ENCODE assay signal across 8 mouse cellular contexts in the genomic region with DNA sequence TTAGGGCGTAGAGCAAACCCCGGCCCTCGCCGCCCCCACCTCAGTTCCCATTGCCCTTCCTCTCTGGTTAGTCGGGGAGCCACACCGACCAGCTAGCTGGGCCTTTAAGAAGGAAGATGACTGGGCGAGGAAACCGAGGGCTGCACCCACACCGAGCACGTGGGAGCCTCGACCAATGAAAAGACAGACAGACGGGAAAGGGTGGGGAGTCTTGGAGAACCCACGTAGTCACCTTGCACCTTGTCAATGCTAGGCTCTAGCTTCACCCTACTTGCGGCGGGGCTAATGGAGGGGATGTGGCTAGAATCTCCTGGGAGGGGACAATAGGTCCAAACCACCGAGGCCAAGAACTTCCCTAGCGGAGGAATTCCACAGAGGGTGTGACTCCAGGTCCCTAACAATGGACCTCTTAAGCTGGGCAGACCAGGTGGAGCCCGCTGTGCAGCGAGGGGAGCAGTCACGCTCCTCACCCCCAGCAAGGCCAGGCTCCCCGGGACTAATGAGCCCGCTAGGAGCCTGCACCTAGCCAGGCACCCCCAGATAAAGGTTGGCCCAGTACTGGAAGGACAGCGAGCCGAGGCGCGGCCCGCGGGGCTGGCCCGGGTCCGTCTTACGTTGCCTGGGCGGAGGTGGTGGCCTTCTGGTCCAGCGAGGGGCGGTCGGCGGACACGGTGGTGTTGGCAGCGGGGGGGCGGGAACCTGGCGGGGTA. TPM values are rescaled to one million over a fixed set of nuclear protein-coding genes. Genes with fewer than 3 reads are reported as not detected.
A peak's percentile ranks its signal among the peaks of the same experiment; 100 is the strongest.
DNase-seq lines count a peak whose midpoint lies in the region; ATAC-seq and TF ChIP-seq lines count a peak whose summit lies in the region.

No protein-coding gene starts in this region.

- no peak for TF ChIP-seq CTCF in G1E (IDR thresholded peaks at IDR 0.05; ENCODE audit: low read depth, low read length)
- TF ChIP-seq CTCF in liver, postnatal 0 days (IDR thresholded peaks at IDR 0.05; ENCODE audit: low read depth), result no peak

- peak; percentile 98 for DNase-seq in G1E (ENCODE audit: low spot score)
- DNase-seq in cerebellum, adult 11-12 months, result peak; percentile 88
- peak; percentile 80 to 82 for DNase-seq in heart, postnatal 14 days
- peak; percentile 86 for DNase-seq in layer of hippocampus, adult 11-12 months (ENCODE audit: low spot score)
- peak; percentile 85 for DNase-seq in liver, postnatal 0 days
- peak; percentile 80 for DNase-seq in testis, postnatal 14 days (ENCODE audit: low spot score)

- peak overlapping the region; percentile 75 for H3K4me3 ChIP-seq in G1E (ENCODE audit: low read depth, low read length)
- H3K4me3 ChIP-seq in forebrain, embryonic 15.5 days, result peak overlapping the region; percentile 81
- peak overlapping the region; percentile 73 for H3K4me3 ChIP-seq in liver, postnatal 0 days (ENCODE audit: low read depth, low read length)
- H3K4me3 ChIP-seq in neural tube, embryonic 14.5 days (ENCODE audit: low read depth, low read length), result peak overlapping the region; percentile 67

- H3K27me3 ChIP-seq in G1E (ENCODE audit: insufficient read depth, low read length), result peaks cover 14% of the 10 kb centered on the region
- peaks cover 4% of the 10 kb centered on the region; the same call in 1 of the 2 replicates for H3K27me3 ChIP-seq in forebrain, embryonic 15.5 days
- H3K27me3 ChIP-seq in liver, postnatal 0 days (ENCODE audit: insufficient read depth, low read length), result peaks cover 24% of the 10 kb centered on the region
- no peaks in the 10 kb centered on the region for H3K27me3 ChIP-seq in neural tube, embryonic 14.5 days (ENCODE audit: control insufficient read depth, insufficient read depth, low read length)

- TF ChIP-seq EP300 in liver, postnatal 0 days (IDR thresholded peaks at IDR 0.05; ENCODE audit: low read depth), result no peak

- H3K36me3 ChIP-seq in G1E (replicated peaks), result peaks cover 51% of the 10 kb centered on the region
- peaks cover 38% of the 10 kb centered on the region for H3K36me3 ChIP-seq in forebrain, embryonic 15.5 days
- H3K36me3 ChIP-seq in liver, postnatal 0 days (replicated peaks; ENCODE audit: insufficient read depth, low read length), result peaks cover 12% of the 10 kb centered on the region
- H3K36me3 ChIP-seq in neural tube, embryonic 14.5 days (ENCODE audit: control insufficient read depth, insufficient read depth, low read length), result peaks cover 15% of the 10 kb centered on the region; the same call in 1 of the 2 replicates

- peak overlapping the region; percentile 76 for H3K9ac ChIP-seq in forebrain, embryonic 15.5 days (replicated peaks)
- peak overlapping the region; percentile 69 for H3K9ac ChIP-seq in liver, postnatal 0 days (replicated peaks)
- H3K9ac ChIP-seq in neural tube, embryonic 14.5 days (replicated peaks; ENCODE audit: low read depth, low read length), result peak overlapping the region; percentile 79

- H3K27ac ChIP-seq in forebrain, embryonic 15.5 days (replicated peaks), result peak overlapping the region; percentile 50
- peak overlapping the region; percentile 55 for H3K27ac ChIP-seq in liver, postnatal 0 days (ENCODE audit: low read depth)
- peak overlapping the region; percentile 52 for H3K27ac ChIP-seq in neural tube, embryonic 14.5 days (ENCODE audit: low read depth, low read length)

- ATAC-seq in G1E (ENCODE audit: extremely low read depth, insufficient number of reproducible peaks, low FRiP score, poor library complexity, severe bottlenecking), result peak; percentile 92
- ATAC-seq in forebrain, embryonic 15.5 days (replicated peaks), result peak; percentile 62
- peak; percentile 87 for ATAC-seq in liver, postnatal 0 days
- ATAC-seq in neural tube, embryonic 14.5 days (ENCODE audit: low read depth), result peak; percentile 73

- intact Hi-C loops in heart, postnatal 14 days (cut with DNase I), result loop anchor here (2.0 to 5.0 kb wide), 2 partner anchors 67 to 125 kb away; a partner anchor contains a TSS

- H3K9me3 ChIP-seq in G1E (replicated peaks), result no peaks in the 10 kb centered on the region
- no peaks in the 10 kb centered on the region for H3K9me3 ChIP-seq in forebrain, embryonic 15.5 days
- H3K9me3 ChIP-seq in liver, postnatal 0 days (ENCODE audit: low read length), result no peaks in the 10 kb centered on the region
- no peaks in the 10 kb centered on the region for H3K9me3 ChIP-seq in neural tube, embryonic 14.5 days (ENCODE audit: control insufficient read depth, low read length)

- H3K4me1 ChIP-seq in G1E (ENCODE audit: insufficient read depth, low read depth, low read length), result peaks cover 83% of the 10 kb centered on the region
- peaks cover 35% of the 10 kb centered on the region for H3K4me1 ChIP-seq in forebrain, embryonic 15.5 days
- H3K4me1 ChIP-seq in liver, postnatal 0 days (ENCODE audit: insufficient read depth), result peaks cover 32% of the 10 kb centered on the region
- peaks cover 13% of the 10 kb centered on the region; the same call in 1 of the 2 replicates for H3K4me1 ChIP-seq in neural tube, embryonic 14.5 days (ENCODE audit: control insufficient read depth, insufficient read depth, low read length)

- WGBS in forebrain, embryonic 15.5 days, result under 1% methylated on average over 40 of the region's 40 CpGs
- under 1% methylated on average over 39 of the region's 40 CpGs for WGBS in liver, postnatal 0 days (ENCODE audit: insufficient replicate concordance)
- under 1% methylated on average over 36 of the region's 40 CpGs for WGBS in neural tube, embryonic 14.5 days

- H3K4me2 ChIP-seq in forebrain, embryonic 15.5 days (replicated peaks), result peak overlapping the region; percentile 83
- H3K4me2 ChIP-seq in liver, postnatal 0 days (ENCODE audit: low read depth, low read length), result peak overlapping the region; percentile 100
- H3K4me2 ChIP-seq in neural tube, embryonic 14.5 days (ENCODE audit: low read depth, low read length), result peak overlapping the region; percentile 97

RNA-seq across cellular contexts. Expression of a gene that starts 3.1 kb away (rescaled TPM):
- total RNA-seq in G1E (2014; fragmentation: Nextera tagmentation) (13.5 and 13.6 TPM in 2 replicates), G1E (2017) (6.4 and 9.9 TPM in 2 replicates)
- 14.4 and 17.4 TPM in 2 replicates for polyA plus RNA-seq in G1E (2012)
- polyA plus RNA-seq in forebrain, embryonic 15.5 days (2015; fragmentation: Nextera tagmentation; extraction: Ambion mirVana), result 74.8 and 76.2 TPM in 2 replicates
- total RNA-seq in heart, postnatal 14 days (2021), result 10 to 100 TPM; 16.0 to 17.7 TPM
- 2.4 and 2.5 TPM in 2 replicates for polyA plus RNA-seq in liver, postnatal 0 days (2015; fragmentation: Nextera tagmentation; extraction: Ambion mirVana)
- 96.7 and 104 TPM in 2 replicates for polyA plus RNA-seq in neural tube, embryonic 14.5 days (2014; fragmentation: Nextera tagmentation; extraction: Ambion mirVana)

RNA-seq across cellular contexts. Expression of a gene that starts 10.9 kb away (rescaled TPM):
- total RNA-seq in G1E (2014; fragmentation: Nextera tagmentation) (not detected in 2 replicates), G1E (2017) (not detected in 2 replicates)
- polyA plus RNA-seq in G1E (2012), result 1.6 and 4.3 TPM in 2 replicates
- polyA plus RNA-seq in forebrain, embryonic 15.5 days (2015; fragmentation: Nextera tagmentation; extraction: Ambion mirVana), result not detected in 2 replicates
- not detected for total RNA-seq in heart, postnatal 14 days (2021)
- not detected in 2 replicates for polyA plus RNA-seq in liver, postnatal 0 days (2015; fragmentation: Nextera tagmentation; extraction: Ambion mirVana)
- polyA plus RNA-seq in neural tube, embryonic 14.5 days (2014; fragmentation: Nextera tagmentation; extraction: Ambion mirVana), result not detected in 2 replicates

RNA-seq across cellular contexts. Expression of a gene that starts 11.7 kb away (rescaled TPM):
- total RNA-seq in G1E (2014; fragmentation: Nextera tagmentation) (59.4 and 73.1 TPM in 2 replicates), G1E (2017) (481 and 571 TPM in 2 replicates)
- polyA plus RNA-seq in G1E (2012), result 11.2 and 22.5 TPM in 2 replicates
- polyA plus RNA-seq in forebrain, embryonic 15.5 days (2015; fragmentation: Nextera tagmentation; extraction: Ambion mirVana), result 364 and 375 TPM in 2 replicates
- 10 to 100 TPM; 19.7 to 23.5 TPM for total RNA-seq in heart, postnatal 14 days (2021)
- 75.8 and 82.2 TPM in 2 replicates for polyA plus RNA-seq in liver, postnatal 0 days (2015; fragmentation: Nextera tagmentation; extraction: Ambion mirVana)
- polyA plus RNA-seq in neural tube, embryonic 14.5 days (2014; fragmentation: Nextera tagmentation; extraction: Ambion mirVana), result 378 and 453 TPM in 2 replicates

RNA-seq across cellular contexts. Expression of a gene that starts 45.9 kb away (rescaled TPM):
- total RNA-seq in G1E (2014; fragmentation: Nextera tagmentation), result 36.9 and 51.2 TPM in 2 replicates
- total RNA-seq in G1E (2017), result 22.9 and 31.8 TPM in 2 replicates
- 37.7 and 80.3 TPM in 2 replicates for polyA plus RNA-seq in G1E (2012)
- polyA plus RNA-seq in forebrain, embryonic 15.5 days (2015; fragmentation: Nextera tagmentation; extraction: Ambion mirVana), result 0.06 and 0.10 TPM in 2 replicates
- not detected for total RNA-seq in heart, postnatal 14 days (2021)
- polyA plus RNA-seq in liver, postnatal 0 days (2015; fragmentation: Nextera tagmentation; extraction: Ambion mirVana), result 18.6 and 27.8 TPM in 2 replicates
- polyA plus RNA-seq in neural tube, embryonic 14.5 days (2014; fragmentation: Nextera tagmentation; extraction: Ambion mirVana), result 0.66 TPM in 1 of 2 replicates, not detected in the other

Comparison
In these comparisons a context has a peak if more than half of its experiments do, and no peak if none do; other contexts are left out.
1. Peak in every context shown above with its lines: DNase-seq, ATAC-seq, H3K4me3 ChIP-seq and H3K27ac ChIP-seq.